Mouse (Mus musculus) testis, adult 2 months (tissue): ENCODE data around the gene Tmtc1. TPM values are rescaled to one million over a fixed set of nuclear protein-coding genes. Genes with fewer than 3 reads are reported as not detected.

Experiments used
- H3K27ac ChIP-seq: fragments of 200-500 bp; 2 replicates; pipeline ENCODE4 v1.5.1; 2012; ENCODE audit warnings: low read depth, low read length; ENCODE audit not compliant: control insufficient read depth, insufficient read depth
- H3K27me3 ChIP-seq: fragments of 200-500 bp; 2 replicates; pipeline ENCODE4 v1.6.1; 2012; ENCODE audit warnings: mild to moderate bottlenecking, low read length, moderate library complexity; ENCODE audit not compliant: control insufficient read depth, insufficient read depth
- H3K36me3 ChIP-seq: fragments of 200-500 bp; 2 replicates; pipeline ENCODE4 v1.6.1; 2012; ENCODE audit warnings: mild to moderate bottlenecking, low read length; ENCODE audit not compliant: control insufficient read depth, insufficient read depth
- H3K4me1 ChIP-seq: fragments of 200-500 bp; 2 replicates; pipeline ENCODE4 v1.6.1; 2012; ENCODE audit warnings: low read length; ENCODE audit not compliant: control insufficient read depth, insufficient read depth
- H3K4me3 ChIP-seq: fragments of 200-500 bp; 2 replicates; pipeline ENCODE4 v1.5.1; 2012; ENCODE audit warnings: low read depth, mild to moderate bottlenecking, low read length, moderate library complexity, mixed read lengths; ENCODE audit not compliant: control insufficient read depth
- CTCF ChIP-seq: fragments of 200-500 bp; IDR thresholded peaks from 2 replicates; pipeline ENCODE4 v1.5.1; 2012; ENCODE audit warnings: low read depth, mild to moderate bottlenecking, inconsistent platforms, low read length, moderate library complexity; ENCODE audit not compliant: control insufficient read depth, insufficient read depth, insufficient replicate concordance
- POLR2A ChIP-seq: fragments of 200-500 bp; IDR thresholded peaks from 2 replicates; pipeline ENCODE4 v1.6.1; 2012; ENCODE audit warnings: low read depth, mild to moderate bottlenecking, inconsistent platforms, low read length, moderate library complexity; ENCODE audit not compliant: control insufficient read depth
- polyA plus RNA-seq: library from polyadenylated mRNA; depleted of rRNA; stranded (reverse); fragments of >200 nt; gene quantifications from 2 replicates; pipeline ENCODE4 v1.2.3, GENCODE M21; 2012

The Tmtc1 gene
- polyA plus RNA-seq, 1 experiment: 3.5 TPM

DNA sequence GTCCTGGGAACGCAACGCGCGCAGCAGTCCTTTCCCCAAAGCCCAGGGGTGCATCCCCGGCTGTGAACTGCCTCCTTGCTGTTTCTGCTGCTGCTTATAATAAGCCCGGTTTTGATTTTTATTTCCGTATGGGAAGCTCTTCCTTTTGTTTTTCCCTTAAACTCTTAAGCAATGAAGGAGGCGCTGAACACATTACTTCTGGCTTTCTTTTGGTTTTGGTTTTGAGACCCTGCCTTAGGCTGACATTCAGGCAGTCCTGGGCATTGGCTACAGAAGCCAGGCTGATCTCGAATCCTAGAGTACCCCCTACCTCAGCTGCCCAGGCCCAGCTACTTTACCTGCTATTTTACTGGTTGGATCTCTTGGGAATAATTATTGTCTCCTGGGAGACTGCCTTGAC, 607 bp upstream of the Tmtc1 start:
- TF ChIP-seq CTCF (no peak), POLR2A (no peak)
- Histone ChIP-seq H3K4me3 (peak overlapping the region; percentile 50), H3K27ac (no peak overlapping the region), H3K27me3 (no peaks in the 10 kb centered on the region; the same call in 1 of the 2 replicates), H3K36me3 (no peaks in the 10 kb centered on the region), H3K4me1 (peaks cover 11% of the 10 kb centered on the region)

DNA sequence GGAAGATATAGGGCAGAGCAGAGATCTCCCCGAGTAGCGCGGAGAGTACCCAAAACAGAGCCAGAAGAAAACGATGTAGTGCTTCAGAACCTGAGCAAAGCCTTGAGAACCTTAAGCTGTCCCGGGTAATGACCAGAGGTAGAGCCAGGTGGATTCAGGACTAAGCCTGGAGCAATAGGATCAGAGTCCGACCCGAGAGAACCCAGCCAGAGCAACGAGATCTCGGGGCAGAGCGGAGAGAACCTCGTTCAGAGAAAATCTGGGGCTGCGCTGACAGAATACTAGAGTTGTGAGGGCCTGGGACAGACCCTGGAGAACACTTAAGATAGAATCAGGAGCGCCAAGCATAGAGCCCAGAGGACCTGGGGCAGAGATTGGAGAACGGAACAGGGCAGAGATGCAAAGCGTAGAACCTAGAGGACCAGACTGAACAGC, 881 bp downstream of the Tmtc1 start:
- H3K36me3 ChIP-seq: no peaks in the 10 kb centered on the region
- no peak for TF ChIP-seq POLR2A
- TF ChIP-seq CTCF: no peak
- H3K27me3 ChIP-seq: no peaks in the 10 kb centered on the region; the same call in 1 of the 2 replicates
- H3K4me1 ChIP-seq: peaks cover 11% of the 10 kb centered on the region
- H3K4me3 ChIP-seq: peak overlapping the region; percentile 60
- no peak overlapping the region for H3K27ac ChIP-seq

GRCm38 (mm10) chr6:148442671-148443290, 1.4 kb downstream of the Tmtc1 start:
- TF ChIP-seq POLR2A (no peak), CTCF (no peak)
- H3K27me3 ChIP-seq: no peaks in the 10 kb centered on the region; the same call in 1 of the 2 replicates
- H3K4me3 ChIP-seq: peak overlapping the region; percentile 60
- no peaks in the 10 kb centered on the region for H3K36me3 ChIP-seq
- peaks cover 11% of the 10 kb centered on the region for H3K4me1 ChIP-seq
- no peak overlapping the region for H3K27ac ChIP-seq

DNA sequence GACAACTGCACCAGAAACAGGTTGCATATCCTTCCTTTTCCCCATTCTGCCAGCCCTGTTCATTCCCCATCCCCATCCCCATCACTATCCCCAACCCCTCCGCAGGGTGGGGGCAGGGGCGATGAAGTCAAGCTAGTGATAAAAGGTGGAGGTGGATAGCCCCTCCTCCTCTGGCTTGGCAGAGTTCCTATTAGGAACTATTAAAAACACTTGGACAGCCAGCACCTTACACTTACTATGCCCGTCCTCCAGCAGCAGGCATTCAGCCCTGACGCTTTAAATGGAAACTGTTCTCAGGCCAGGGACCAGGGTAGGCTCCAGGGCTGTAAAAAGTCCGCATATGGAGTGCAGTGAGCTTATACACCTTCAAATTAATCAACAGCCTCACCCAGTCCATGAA, 2.3 kb downstream of the Tmtc1 start:
- H3K36me3 ChIP-seq: no peaks in the 10 kb centered on the region
- H3K4me1 ChIP-seq: peaks cover 11% of the 10 kb centered on the region
- TF ChIP-seq POLR2A (no peak), CTCF (no peak)
- H3K27me3 ChIP-seq: no peaks in the 10 kb centered on the region; the same call in 1 of the 2 replicates
- H3K27ac ChIP-seq: no peak overlapping the region
- no peak overlapping the region for H3K4me3 ChIP-seq

DNA sequence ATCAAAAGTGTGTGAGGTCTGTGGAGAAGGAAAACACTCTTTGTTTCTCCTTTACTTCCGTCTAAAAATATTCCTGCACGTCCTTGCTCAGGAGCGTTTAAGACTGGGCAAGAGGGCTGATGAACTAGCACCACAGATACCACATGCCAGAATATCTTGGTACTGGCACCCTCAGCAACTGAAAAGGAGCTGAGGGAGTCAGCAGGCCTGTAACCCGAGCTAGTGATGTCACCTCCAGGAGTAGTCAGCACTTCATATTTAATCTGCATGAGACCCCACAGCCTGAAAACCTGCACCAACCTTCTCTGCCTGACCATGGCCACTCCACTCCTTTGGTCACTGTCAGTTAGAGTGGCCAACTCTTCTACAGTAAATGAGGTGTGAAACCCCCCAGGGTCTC, 5.1 kb downstream of the Tmtc1 start:
- H3K36me3 ChIP-seq: no peaks in the 10 kb centered on the region
- no peak overlapping the region for H3K27ac ChIP-seq
- H3K4me1 ChIP-seq: peaks cover 7% of the 10 kb centered on the region
- H3K4me3 ChIP-seq: no peak overlapping the region
- no peaks in the 10 kb centered on the region; the same call in 1 of the 2 replicates for H3K27me3 ChIP-seq
- TF ChIP-seq POLR2A: no peak

DNA sequence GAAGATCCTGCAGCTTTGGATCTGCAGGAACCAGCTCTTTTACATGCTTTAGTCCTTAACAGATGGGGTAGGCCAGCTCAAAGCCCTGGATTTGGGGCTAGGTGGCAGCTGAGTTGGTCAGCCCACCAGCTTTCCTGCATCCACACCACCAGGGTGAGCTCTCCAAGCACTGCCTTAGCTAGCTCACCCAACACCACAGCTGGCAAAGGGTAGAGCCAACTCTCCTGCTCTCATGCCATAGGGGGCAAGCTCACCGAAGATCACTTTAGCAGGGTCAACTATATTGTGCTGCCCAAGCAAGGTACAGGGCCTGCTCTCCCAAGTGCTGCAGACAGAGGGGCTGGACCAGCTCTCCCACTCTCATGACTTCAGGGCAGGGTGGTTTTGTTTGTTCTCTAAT, 6.6 kb downstream of the Tmtc1 start:
- Histone ChIP-seq H3K36me3 (no peaks in the 10 kb centered on the region), H3K27ac (no peak overlapping the region), H3K4me3 (no peak overlapping the region), H3K4me1 (no peaks in the 10 kb centered on the region; the same call in none of the 2 replicates), H3K27me3 (no peaks in the 10 kb centered on the region)
- TF ChIP-seq POLR2A (no peak), CTCF (no peak)

- H3K36me3 ChIP-seq: no peaks in the 10 kb centered on the region
- no peak overlapping the region for H3K27ac ChIP-seq
- no peaks in the 10 kb centered on the region; the same call in 1 of the 2 replicates for H3K4me1 ChIP-seq
- H3K4me3 ChIP-seq: no peak overlapping the region
- TF ChIP-seq CTCF: no peak
- no peak for TF ChIP-seq POLR2A
- no peaks in the 10 kb centered on the region for H3K27me3 ChIP-seq
Measured at GRCm38 (mm10) chr6:148436441-148437001, 7.7 kb downstream of the Tmtc1 start.

DNA sequence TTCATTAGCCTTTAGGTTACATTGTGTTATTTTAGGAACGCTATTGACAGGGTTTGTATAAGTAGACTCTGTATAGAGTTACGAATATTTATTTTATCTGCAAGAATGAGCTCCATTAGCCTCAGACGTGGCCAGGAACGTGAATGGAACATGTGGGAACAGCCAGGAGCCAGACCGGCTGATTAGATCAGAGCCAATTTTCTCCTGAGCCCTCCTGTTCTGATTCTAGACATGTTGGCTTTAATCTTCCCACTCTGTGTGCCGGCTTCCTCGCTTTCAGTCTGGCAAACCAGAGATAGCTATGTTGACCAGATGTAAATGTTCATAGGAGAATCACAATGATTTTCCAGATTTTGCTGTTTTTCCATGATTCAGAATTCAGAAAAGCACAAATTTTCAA, 22.6 kb downstream of the Tmtc1 start:
- TF ChIP-seq POLR2A (no peak), CTCF (no peak)
- no peaks in the 10 kb centered on the region for H3K36me3 ChIP-seq
- no peaks in the 10 kb centered on the region for H3K27me3 ChIP-seq
- H3K4me1 ChIP-seq: no peaks in the 10 kb centered on the region
- H3K4me3 ChIP-seq: no peak overlapping the region
- H3K27ac ChIP-seq: no peak overlapping the region
